Mouse (Mus musculus) hindbrain, embryonic 10.5 days (tissue): ENCODE measurements around the gene Nab1. TPM values are rescaled to one million over a fixed set of nuclear protein-coding genes. Genes with fewer than 3 reads are reported as not detected.
"Not testable (repeated sequence)": the region's sequence is repeated elsewhere in the genome, so short reads cannot be mapped to it uniquely, and the experiment has no call there.

Source experiments
- DNase-seq: peaks from one replicate; pipeline ENCODE4 v3.0.0-alpha.2; 2017; ENCODE audit warnings: low spot score
- H3K27ac ChIP-seq: fragments of 300-500 bp; sonication (generic); 2 replicates; pipeline ENCODE4 v1.5.1; 2016; ENCODE audit warnings: mild to moderate bottlenecking, moderate library complexity
- H3K27me3 ChIP-seq: fragments of 300-500 bp; sonication (generic); 2 replicates; pipeline ENCODE4 v1.6.1; 2016; ENCODE audit warnings: mild to moderate bottlenecking; ENCODE audit not compliant: poor library complexity, insufficient read depth, severe bottlenecking
- H3K36me3 ChIP-seq: fragments of 300-500 bp; sonication (generic); 2 replicates; pipeline ENCODE4 v1.6.1; 2016; ENCODE audit warnings: mild to moderate bottlenecking, moderate library complexity
- H3K4me1 ChIP-seq: fragments of 300-500 bp; sonication (generic); replicated peaks from 2 replicates; pipeline ENCODE4 v1.6.1; 2016; ENCODE audit warnings: mild to moderate bottlenecking
- H3K4me3 ChIP-seq: fragments of 300-500 bp; sonication (generic); 2 replicates; pipeline ENCODE4 v1.5.1; 2016; ENCODE audit warnings: mild to moderate bottlenecking, moderate library complexity
- H3K9me3 ChIP-seq: fragments of 300-500 bp; sonication (generic); 2 replicates; pipeline ENCODE4 v1.6.1; 2016; ENCODE audit warnings: mild to moderate bottlenecking, moderate library complexity
- WGBS: fragments of 180-500 bp; shearing (Covaris S2); methylation state at CpG from one replicate; pipeline ENCODE4 v1.1.7; 2016; 5-methylcytosine and 5-hydroxymethylcytosine counted together
- polyA plus RNA-seq: library from polyadenylated mRNA; unstranded; fragments of >200 nt; fragmentation: Nextera tagmentation; extraction: Ambion mirVana; gene quantifications from 2 replicates; pipeline ENCODE4 v1.2.1, GENCODE M21; 2016

Nab1 gene
- 3.8 and 4.3 TPM in 2 replicates for polyA plus RNA-seq

DNA sequence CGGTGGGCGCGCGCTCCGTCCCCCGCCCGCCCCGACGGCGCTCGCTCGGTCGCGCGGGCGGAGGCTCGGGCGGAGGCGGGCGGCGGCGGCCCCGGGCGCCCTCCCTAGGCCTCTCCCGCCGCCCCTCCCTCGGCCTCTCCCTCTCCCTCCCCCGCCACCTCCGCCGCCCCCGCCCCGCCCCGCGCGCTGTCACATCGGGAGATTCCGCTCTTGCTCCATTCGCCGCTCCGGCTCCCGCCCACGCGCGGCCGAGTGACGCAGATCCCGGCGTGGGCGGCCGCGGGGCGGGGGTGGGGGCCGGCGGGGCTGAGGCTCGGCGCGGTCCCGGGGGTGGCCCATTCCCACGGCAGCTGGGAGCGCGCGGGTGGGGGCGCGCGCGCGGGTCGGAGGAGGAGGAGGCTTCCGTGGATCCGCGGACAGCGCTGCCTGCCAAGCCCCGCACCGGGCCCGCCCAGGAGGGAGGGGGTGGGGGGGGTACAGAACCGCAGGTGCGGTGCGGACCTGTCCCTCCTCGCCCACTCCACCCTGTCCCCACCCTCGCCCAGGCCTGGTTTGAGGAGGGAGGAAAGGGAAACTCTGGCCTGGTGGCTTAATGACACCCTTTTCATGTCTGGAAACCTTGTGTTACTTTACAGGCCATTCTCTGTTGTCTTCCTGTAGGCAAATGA, at the start of gene Nab1:
Nab1 (minus strand) TSS at position 366 of the 668 bp plus-strand sequence.
- Histone ChIP-seq H3K36me3 (no peaks in the 10 kb centered on the region), H3K4me3 (peak within 1 kb of the TSS; percentile 80), H3K27ac (peak within 1 kb of the TSS; percentile 89), H3K27me3 (peaks cover 23% of the 10 kb centered on the region), H3K9me3 (no peaks in the 10 kb centered on the region), H3K4me1 (peaks cover 3% of the 10 kb centered on the region; the same call in 1 of the 2 replicates)
- 1% methylated on average over 49 of the region's 80 CpGs for WGBS
- peak; percentile 53 for DNase-seq

DNA sequence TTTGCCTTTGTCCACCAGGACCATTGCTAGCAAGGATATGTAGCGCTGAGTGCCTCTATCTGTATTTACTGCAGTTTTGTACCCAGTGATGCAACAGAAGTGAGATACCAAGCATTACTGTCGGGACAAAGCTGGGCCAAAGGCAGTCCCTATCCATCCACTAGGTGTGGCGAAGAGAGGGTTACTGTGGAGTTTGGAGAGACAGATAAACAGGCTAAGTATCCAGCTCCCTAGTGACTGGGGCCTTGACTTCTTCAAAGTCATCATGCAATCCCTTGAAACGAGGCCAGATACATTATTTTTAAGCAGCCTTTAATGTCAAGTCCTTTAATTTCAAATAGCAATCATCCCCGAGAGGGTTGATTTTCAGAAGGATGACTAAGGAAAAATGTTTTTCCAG, 47.0 kb upstream of the Nab1 start:
- no peaks in the 10 kb centered on the region for H3K36me3 ChIP-seq
- WGBS: 87% methylated on average over 5 of the region's 5 CpGs

DNA sequence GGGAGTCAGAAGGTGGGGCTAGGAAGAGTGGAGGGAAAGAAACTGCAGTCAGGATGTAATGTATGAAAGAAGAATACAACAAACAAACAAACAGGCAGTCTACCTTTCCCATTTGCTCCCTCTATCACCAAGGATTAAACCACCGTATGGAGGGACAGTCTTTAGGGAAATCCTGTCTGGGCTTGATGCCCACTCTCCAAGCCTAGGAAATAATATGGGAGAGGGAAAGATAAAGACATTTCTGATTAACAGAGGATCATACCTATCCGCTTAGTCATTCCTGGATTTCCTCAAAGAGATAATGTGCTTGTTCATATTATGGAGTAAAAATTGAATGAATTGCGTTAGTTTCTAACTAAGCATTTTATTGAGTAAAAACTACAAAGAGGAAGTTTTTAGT, 46.3 kb upstream of the Nab1 start:
- Histone ChIP-seq H3K9me3 (no peaks in the 10 kb centered on the region), H3K4me1 (no peaks in the 10 kb centered on the region), H3K4me3 (no peak overlapping the region), H3K27me3 (no peaks in the 10 kb centered on the region), H3K36me3 (no peaks in the 10 kb centered on the region), H3K27ac (no peak overlapping the region)
- no peak for DNase-seq
- WGBS: 92% methylated on average over 3 of the region's 3 CpGs

More for the DNA sequence above, 47.0 kb upstream of the Nab1 start:
- no peaks in the 10 kb centered on the region for H3K4me1 ChIP-seq
- H3K27ac ChIP-seq: no peak overlapping the region
- no peak for DNase-seq
- H3K9me3 ChIP-seq: no peaks in the 10 kb centered on the region
- no peaks in the 10 kb centered on the region for H3K27me3 ChIP-seq
- no peak overlapping the region for H3K4me3 ChIP-seq

DNA sequence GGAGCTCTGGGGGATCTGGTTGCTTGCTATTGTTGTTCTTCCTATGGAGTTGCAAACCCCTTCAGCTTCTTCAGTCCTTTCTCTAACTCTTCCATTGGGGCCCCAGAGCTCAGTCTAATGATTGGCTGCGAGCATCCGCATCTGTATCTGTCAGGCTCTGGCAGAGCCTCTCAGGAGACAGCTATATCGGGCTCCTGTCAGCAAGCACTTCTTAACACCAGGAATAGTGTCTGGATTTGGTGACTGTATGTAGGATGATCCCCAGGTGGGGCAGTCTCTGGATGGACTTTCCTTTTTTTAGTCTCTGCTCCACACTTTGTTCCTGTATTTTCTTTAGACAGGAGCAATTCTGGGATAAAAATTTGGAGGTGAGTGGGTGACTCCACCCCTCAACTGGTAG, 39.6 kb upstream of the Nab1 start:
- not testable (repeated sequence) for H3K9me3 ChIP-seq, DNase-seq, H3K27ac ChIP-seq, H3K4me3 ChIP-seq, H3K36me3 ChIP-seq, H3K4me1 ChIP-seq, H3K27me3 ChIP-seq
- 83% methylated on average over 3 of the region's 3 CpGs for WGBS

DNA sequence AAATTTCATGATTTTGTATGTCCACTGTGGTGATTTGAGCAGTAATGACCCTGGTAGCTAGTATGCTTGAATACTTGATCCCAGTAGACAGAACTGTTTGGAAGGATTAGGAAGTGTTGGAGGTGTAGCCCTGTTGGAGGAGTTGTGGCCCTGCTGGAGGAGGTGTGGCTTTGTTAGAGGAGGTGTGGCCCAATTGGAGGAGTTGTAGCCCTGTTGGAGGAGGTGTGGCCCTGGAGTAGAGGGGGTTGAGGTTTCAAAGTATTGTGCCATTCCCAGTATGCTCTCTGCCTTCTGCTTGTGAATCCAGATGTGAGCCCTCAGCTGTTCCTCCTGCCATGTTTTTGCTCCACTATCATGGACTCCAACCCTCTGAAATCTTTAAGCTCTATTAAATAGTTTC, 29.5 kb upstream of the Nab1 start:
- no peak for DNase-seq
- no peak overlapping the region for H3K27ac ChIP-seq
- H3K9me3 ChIP-seq: no peaks in the 10 kb centered on the region
- H3K27me3 ChIP-seq: no peaks in the 10 kb centered on the region
- H3K4me3 ChIP-seq: no peak overlapping the region
- no peaks in the 10 kb centered on the region for H3K4me1 ChIP-seq
- no peaks in the 10 kb centered on the region for H3K36me3 ChIP-seq

DNA sequence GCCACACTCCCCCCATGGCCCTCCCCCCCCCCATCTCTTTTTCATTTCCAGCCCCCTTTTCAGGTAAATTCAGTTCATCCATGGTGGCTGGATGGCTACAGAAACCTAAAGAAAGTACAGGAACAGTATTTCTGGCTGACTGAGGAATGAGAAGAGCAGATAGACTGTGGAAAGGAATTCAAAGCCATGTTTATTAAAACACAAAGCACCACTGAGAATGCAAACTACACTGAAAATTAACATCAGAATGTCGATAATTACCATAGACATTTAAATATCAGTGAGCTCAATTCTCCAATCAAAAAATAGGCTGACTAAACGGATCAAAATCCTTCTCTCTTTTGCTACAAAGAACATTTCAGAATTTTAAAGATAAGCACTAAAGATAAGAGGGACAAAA, 27.2 kb upstream of the Nab1 start:
- WGBS: 50% methylated on average over 2 of the region's 2 CpGs
- Histone ChIP-seq H3K36me3 (no peaks in the 10 kb centered on the region), H3K4me1 (no peaks in the 10 kb centered on the region), H3K9me3 (no peaks in the 10 kb centered on the region), H3K27ac (no peak overlapping the region), H3K4me3 (no peak overlapping the region), H3K27me3 (no peaks in the 10 kb centered on the region)
- no peak for DNase-seq

DNA sequence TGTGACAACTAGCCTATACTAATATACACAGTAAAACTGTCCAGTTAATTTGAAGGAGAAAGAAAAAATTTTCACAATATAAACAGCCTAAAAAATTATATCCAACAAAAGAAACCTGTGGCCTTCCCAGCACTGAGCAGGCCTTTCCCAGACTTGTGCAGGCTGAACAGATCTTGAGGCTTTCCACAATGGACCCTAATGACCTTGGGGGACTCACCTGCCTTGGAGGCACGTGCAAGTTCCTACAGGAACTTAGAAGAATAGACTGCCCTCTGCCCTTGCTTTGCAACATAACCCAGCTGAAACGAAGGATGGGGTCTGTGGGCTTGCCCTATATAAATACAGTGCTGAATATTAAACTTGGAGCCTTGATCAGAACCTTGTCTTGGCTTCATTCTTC, 26.8 kb upstream of the Nab1 start:
- DNase-seq: no peak
- Histone ChIP-seq H3K4me1 (no peaks in the 10 kb centered on the region), H3K9me3 (no peaks in the 10 kb centered on the region), H3K36me3 (no peaks in the 10 kb centered on the region), H3K4me3 (no peak overlapping the region), H3K27ac (no peak overlapping the region), H3K27me3 (no peaks in the 10 kb centered on the region)
- WGBS: 59% methylated on average over 2 of the region's 2 CpGs

DNA sequence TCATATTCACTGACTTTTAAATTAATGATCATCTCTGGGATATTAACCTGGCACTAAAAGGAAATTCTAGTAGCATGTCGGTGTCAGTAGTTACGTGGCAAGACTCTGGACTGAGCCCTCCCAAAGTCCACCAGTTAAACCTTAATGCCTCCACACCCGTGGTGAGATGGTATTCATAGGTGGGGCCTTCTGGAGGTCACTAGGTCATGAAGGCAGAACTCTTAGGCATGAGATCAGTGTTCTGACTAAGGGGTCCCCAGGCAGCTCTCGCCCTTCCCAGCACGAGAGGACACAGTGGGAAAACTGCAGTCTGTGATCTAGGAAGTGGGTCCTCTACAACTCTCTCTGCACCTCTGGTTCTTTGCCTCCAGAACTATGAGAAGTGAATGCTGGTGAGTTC, 24.2 kb upstream of the Nab1 start:
- no peaks in the 10 kb centered on the region for H3K9me3 ChIP-seq
- no peaks in the 10 kb centered on the region for H3K36me3 ChIP-seq
- H3K4me1 ChIP-seq: no peaks in the 10 kb centered on the region
- H3K27me3 ChIP-seq: no peaks in the 10 kb centered on the region
- H3K27ac ChIP-seq: no peak overlapping the region
- WGBS: 78% methylated on average over 5 of the region's 5 CpGs
- H3K4me3 ChIP-seq: no peak overlapping the region
- DNase-seq: no peak

DNA sequence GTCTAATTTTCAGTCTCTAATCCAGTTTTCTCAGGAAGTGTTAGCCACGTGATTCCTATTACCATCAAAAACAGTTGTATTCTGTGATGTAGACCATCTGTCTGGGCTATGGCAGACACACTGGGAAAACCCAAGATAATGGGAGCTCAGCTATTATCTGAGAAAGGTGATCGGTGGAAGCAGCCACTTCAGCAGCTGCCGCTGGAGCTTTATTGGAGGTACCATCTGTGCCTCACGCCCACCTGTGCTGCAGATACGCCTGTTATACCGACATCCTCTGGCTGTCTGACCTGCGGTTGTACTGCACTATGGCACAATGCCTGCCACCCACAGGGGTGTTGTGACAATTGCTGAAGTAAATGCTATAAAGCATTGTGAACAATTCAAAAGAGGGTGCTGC, 23.7 kb upstream of the Nab1 start:
- Histone ChIP-seq H3K4me1 (no peaks in the 10 kb centered on the region), H3K27me3 (no peaks in the 10 kb centered on the region), H3K27ac (no peak overlapping the region), H3K4me3 (no peak overlapping the region), H3K9me3 (no peaks in the 10 kb centered on the region), H3K36me3 (no peaks in the 10 kb centered on the region)
- WGBS: 70% methylated on average over 7 of the region's 7 CpGs
- no peak for DNase-seq

DNA sequence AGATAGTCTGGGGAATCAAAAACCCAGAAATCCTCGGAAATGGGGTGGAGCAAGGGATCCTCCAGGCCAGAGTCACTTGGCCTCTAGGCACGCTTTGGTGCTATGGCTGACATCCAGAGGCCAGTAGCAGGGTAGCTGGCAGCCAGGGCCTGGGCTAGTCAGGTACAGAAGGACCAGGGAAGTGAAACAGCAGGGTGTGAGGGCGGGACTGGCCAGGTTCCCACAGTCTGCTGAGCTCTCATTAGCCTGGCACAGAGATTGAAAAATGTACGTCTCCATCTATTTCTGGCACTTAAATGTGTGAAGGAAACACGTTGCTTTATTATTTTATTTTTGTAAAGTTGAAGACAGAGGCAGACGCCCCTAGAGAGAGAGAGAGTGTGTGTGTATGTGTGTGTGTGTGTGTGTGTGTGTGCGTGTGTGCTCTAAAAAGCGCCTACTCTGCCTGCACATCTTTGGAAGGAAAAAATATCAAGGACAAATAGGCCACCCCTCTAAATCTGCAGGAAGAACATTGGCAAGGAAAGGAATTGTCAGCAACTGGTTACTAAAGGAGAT, 21.0 kb upstream of the Nab1 start:
- DNase-seq: no peak
- Histone ChIP-seq H3K27ac (0 out of 2 replicates have a peak overlapping the region, but pooled peaks have one; percentile 2), H3K4me3 (no peak overlapping the region), H3K27me3 (no peaks in the 10 kb centered on the region), H3K4me1 (no peaks in the 10 kb centered on the region), H3K36me3 (no peaks in the 10 kb centered on the region), H3K9me3 (no peaks in the 10 kb centered on the region)
- WGBS: 75% methylated on average over 8 of the region's 8 CpGs

DNA sequence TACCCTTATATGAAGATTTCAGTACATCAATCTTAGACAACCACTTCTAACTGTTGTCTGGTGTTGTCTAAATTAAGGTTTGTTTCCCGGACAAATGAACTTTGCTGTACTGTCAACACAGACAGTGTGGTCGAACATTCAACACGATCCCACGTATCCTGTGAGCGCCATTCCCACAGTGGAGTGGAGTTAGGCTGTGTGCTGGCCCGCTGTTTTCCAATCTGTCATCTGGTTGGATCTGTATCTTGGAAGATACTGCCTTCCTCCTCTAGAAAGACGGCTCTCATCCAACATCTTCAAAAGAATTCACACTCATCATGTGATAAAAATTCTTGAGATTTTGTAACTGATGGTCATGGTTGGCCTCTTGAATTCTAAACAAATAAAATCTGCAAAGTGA, 19.7 kb upstream of the Nab1 start:
- no peak for DNase-seq
- Histone ChIP-seq H3K27ac (no peak overlapping the region), H3K4me1 (no peaks in the 10 kb centered on the region), H3K4me3 (no peak overlapping the region), H3K27me3 (no peaks in the 10 kb centered on the region), H3K9me3 (no peaks in the 10 kb centered on the region), H3K36me3 (no peaks in the 10 kb centered on the region)
- WGBS: 93% methylated on average over 7 of the region's 7 CpGs

DNA sequence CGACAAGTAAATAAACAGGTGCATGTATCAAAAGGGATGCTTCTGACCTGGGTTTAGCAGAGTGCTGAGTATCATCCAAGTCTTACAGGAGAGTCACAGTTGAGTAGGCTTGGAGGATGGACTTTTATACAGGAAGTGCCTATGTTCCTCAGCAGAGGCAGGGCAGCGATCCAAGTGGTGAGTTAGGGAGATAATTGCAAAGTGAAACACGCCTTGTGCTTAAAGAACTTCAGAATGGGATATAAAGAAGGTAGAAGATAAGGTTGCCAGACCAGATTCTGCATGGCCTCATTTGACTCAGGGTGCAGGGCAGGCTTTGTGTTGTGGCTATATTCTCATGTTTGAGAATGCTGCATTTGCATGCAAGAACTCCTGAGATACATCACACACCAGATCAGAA, 14.8 kb upstream of the Nab1 start:
- Histone ChIP-seq H3K4me1 (no peaks in the 10 kb centered on the region), H3K36me3 (no peaks in the 10 kb centered on the region), H3K27ac (no peak overlapping the region), H3K4me3 (no peak overlapping the region), H3K9me3 (no peaks in the 10 kb centered on the region), H3K27me3 (no peaks in the 10 kb centered on the region)
- WGBS: 87% methylated on average over 3 of the region's 3 CpGs
- no peak for DNase-seq

DNA sequence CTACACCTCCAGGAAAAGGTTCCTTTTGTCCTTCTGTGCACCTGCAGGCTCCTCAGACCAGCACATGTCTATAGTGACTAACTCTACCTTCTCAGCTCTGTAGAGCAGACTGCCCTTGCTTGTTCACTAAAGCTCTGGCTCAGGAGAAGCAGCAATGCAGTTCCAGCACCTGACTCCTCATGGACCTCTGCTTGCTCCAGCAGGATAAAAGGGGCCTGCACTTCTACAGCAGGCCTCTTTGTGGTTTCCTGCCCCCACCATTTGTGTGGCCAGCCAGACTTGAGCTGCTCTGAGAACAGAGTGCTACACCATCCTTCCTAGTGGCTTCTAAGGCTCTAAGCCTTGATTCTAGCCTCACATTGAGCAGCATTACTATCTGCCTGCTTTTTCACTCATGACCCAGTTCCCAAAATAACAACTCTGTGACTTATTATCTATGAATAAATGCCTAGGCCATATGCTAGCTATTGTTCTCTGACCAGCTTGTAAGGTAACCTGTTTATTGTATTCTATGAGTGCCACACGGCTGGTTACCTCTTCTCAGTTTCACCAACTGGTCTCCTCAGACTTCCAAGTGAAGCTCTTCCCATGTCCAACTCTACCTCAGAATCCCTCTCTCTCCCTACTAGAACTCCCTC, 11.4 kb upstream of the Nab1 start:
- H3K4me1 ChIP-seq: no peaks in the 10 kb centered on the region
- no peaks in the 10 kb centered on the region for H3K27me3 ChIP-seq
- WGBS: 80% methylated on average over 1 of the region's 1 CpGs
- no peak overlapping the region for H3K4me3 ChIP-seq
- H3K27ac ChIP-seq: no peak overlapping the region
- no peaks in the 10 kb centered on the region for H3K9me3 ChIP-seq
- no peak for DNase-seq
- H3K36me3 ChIP-seq: no peaks in the 10 kb centered on the region
